Mouse (Mus musculus): ENCODE results near the gene Dnajb12.

Dnajb12 gene

GRCm38 (mm10) chr10:59879255-59880028, at the start of gene Dnajb12:
Gene Dnajb12 (plus strand): TSS chr10:59879556.
- DNase-seq = peak; percentile 94

GRCm38 (mm10) chr10:59829886-59830285, 49.5 kb upstream of the Dnajb12 start:
- DNase-seq = no peak

GRCm38 (mm10) chr10:59831950-59832349, 47.4 kb upstream of the Dnajb12 start:
- DNase-seq = no peak

GRCm38 (mm10) chr10:59835301-59836155, 43.8 kb upstream of the Dnajb12 start:
- no peak for DNase-seq

- DNase-seq = no peak
Observed at GRCm38 (mm10) chr10:59837490-59837889, 41.9 kb upstream of the Dnajb12 start.

GRCm38 (mm10) chr10:59841434-59841833, 37.9 kb upstream of the Dnajb12 start:
- no peak for DNase-seq

GRCm38 (mm10) chr10:59843125-59843524, 36.2 kb upstream of the Dnajb12 start:
- DNase-seq = no peak

- no peak for DNase-seq
Observed at GRCm38 (mm10) chr10:59844686-59845085, 34.7 kb upstream of the Dnajb12 start.

- peak; percentile 57 for DNase-seq
Observed at GRCm38 (mm10) chr10:59846416-59846815, 32.9 kb upstream of the Dnajb12 start.

- no peak for DNase-seq
Observed at GRCm38 (mm10) chr10:59848079-59848877, 31.1 kb upstream of the Dnajb12 start.

- no peak for DNase-seq
Observed at GRCm38 (mm10) chr10:59848953-59849352, 30.4 kb upstream of the Dnajb12 start.

- no peak for DNase-seq
Observed at GRCm38 (mm10) chr10:59849371-59849770, 30.0 kb upstream of the Dnajb12 start.

- no peak for DNase-seq
Observed at GRCm38 (mm10) chr10:59857157-59857556, 22.2 kb upstream of the Dnajb12 start.

- DNase-seq = no peak
Observed at GRCm38 (mm10) chr10:59860684-59861083, 18.7 kb upstream of the Dnajb12 start.

- no peak for DNase-seq
Observed at GRCm38 (mm10) chr10:59861201-59861600, 18.2 kb upstream of the Dnajb12 start.

GRCm38 (mm10) chr10:59862816-59863440, 16.4 kb upstream of the Dnajb12 start:
- DNase-seq = no peak

GRCm38 (mm10) chr10:59863620-59864019, 15.7 kb upstream of the Dnajb12 start:
- no peak for DNase-seq

- DNase-seq = peak; percentile 36
Observed at GRCm38 (mm10) chr10:59864232-59864875, 15.0 kb upstream of the Dnajb12 start.

GRCm38 (mm10) chr10:59864884-59865726, 14.3 kb upstream of the Dnajb12 start:
- DNase-seq = peak; percentile 85

- DNase-seq = no peak
Observed at GRCm38 (mm10) chr10:59868266-59868665, 11.1 kb upstream of the Dnajb12 start.

GRCm38 (mm10) chr10:59870038-59870437, 9.3 kb upstream of the Dnajb12 start:
- DNase-seq = no peak
